Mouse (Mus musculus) left cerebral cortex, adult 18-20 months (tissue): ENCODE data around the gene Fntb. TPM values are rescaled to one million over a fixed set of nuclear protein-coding genes. Genes with fewer than 3 reads are reported as not detected.

Source experiments
- DNase-seq, 2 experiments: peaks; one replicate each; pipeline ENCODE4 v3.0.0; 2021 to 2022; ENCODE audit warnings: low spot score in 2 of 2, mixed read lengths in 1 of 2
- total RNA-seq, 2 experiments: library from RNA; stranded (reverse); gene quantifications; 2 replicates each; pipeline ENCODE4 v1.2.3; 2021

The Fntb gene
- total RNA-seq, 2 experiments from 2014 or later, result 26.9 to 28.4 TPM

DNA sequence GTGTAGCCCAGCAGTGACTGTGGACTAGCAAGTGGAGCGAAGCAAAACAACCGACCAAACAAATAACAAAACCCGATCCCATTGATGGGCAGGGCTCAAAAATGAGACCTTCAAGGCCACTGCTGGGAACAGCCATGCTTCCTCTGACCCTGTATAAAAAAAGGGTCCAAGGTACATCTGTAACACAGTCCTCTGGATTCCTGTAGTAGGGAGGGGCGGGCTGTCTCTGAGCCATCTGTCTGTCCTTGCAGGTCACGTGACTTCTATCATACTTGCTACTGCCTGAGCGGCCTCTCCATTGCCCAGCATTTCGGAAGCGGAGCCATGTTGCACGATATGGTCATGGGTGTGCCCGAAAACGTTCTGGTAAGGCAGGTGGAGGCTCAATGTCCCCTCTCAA is 150.8 kb downstream of the Fntb start:
- DNase-seq, result no peak

DNA sequence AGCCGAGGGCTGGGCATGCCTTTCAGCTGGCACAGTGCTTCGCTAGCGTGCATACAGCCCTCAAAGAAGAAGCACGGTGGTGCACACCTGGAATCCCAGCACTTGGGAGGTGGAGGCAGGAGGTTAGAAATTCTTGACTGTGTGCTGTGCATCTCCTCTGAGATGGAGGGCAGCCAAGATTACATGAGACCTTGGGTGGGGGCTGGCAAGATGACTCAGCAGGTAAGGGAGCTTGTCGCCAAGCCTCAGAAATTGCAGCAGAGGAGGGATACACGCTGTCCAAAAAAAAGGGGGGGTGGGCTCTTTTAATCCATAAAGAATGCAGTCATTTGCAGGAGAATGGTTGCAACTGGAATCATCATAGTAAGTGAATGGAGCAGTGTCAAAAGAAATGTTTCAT is 152.7 kb downstream of the Fntb start:
- DNase-seq, result no peak

DNA sequence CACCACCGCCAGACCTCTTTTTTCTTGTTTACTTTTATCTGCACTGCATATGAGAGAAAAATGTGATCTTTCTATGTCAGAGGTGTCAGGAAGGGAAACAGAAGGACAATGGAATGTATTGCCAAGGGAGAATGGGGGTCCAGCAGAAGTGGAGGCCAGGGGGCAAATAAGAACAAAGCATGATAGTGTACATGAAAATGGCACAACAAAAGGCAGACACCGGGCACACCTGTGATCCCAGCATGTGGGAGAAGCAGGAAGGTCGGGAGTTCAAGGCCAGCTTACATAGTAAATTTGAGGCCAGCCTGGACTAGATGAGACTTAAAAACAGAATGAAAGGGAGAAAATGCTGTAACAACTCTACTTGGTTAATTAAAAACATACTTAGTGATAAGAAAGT is 153.5 kb downstream of the Fntb start:
- DNase-seq, result no peak

- DNase-seq, result no peak
Measured at GRCm38 (mm10) chr12:76920398-76920797, 155.0 kb downstream of the Fntb start.

DNA sequence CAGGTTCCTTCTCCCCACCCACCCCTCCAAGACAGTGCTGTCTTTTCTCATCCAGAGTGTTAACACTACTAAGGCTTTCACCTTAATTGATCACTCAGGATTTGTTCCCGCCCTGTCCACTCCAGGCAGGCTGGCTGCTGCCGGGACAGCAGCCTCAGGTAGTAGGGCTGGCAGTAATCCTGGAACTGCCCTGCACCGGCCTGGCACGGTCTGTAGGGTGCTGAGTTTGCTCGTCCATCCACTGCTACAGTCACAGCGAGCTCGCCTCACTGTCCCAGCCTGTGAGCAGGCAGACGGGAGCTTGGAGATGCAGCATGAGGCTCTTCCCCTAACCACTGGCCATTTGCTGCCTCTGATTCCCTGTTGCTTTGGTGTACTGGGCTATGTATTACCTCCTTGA is 155.6 kb downstream of the Fntb start:
- DNase-seq, result no peak

DNA sequence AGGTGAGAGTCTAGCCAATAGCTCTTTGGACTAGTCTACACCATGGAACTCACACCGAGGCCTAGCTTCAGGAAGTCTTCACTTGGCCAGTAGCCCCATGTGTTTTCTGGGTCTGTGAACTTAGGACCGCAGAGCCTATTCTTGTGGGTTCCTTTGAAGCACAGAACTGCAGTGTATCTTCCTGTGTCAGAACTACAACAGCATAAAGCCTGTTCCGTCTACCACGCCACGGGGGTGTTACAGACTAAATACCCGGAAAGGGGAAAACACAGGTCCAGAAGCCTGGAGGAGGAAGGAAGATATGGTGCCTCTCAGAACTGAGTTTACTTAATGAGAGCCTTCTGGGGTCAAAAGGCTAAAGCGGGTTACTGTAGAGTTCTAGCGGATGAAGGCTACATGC is 157.7 kb downstream of the Fntb start:
- no peak for DNase-seq

DNA sequence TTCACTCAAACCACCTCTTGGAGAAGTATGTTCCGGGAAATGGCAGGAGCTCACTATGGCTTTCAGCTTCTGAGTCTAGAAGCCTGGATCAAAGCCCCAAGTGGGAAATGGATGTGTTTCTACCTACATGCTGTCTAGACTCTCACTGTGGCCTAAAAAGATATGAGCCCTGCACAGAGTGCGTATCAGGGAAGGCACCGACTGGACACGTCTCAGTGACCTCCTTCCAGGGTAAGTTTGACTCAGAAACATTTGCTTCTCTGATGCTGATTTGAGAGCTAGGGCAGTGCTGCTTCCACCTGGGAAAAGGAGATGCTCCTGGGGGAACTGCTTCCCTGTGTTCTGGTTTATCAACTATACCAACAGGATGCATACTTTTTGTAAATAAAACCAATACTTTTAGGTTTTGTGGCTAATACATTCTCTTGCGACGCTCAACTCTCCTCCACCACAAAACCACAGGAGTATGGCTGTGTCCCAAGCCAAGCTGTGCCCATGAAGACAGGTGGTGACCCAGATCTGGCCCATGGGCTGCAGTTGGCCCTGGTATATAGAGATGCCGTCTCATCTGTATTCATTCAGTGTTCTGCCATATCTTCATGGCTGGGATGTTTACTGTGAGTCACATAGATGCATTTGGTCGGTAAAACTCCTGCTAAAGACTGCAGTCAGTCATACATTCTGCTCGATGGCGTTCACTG is 159.7 kb downstream of the Fntb start:
- DNase-seq, result no peak

- no peak for DNase-seq
Measured at GRCm38 (mm10) chr12:76926338-76926945, 161.1 kb downstream of the Fntb start.

DNA sequence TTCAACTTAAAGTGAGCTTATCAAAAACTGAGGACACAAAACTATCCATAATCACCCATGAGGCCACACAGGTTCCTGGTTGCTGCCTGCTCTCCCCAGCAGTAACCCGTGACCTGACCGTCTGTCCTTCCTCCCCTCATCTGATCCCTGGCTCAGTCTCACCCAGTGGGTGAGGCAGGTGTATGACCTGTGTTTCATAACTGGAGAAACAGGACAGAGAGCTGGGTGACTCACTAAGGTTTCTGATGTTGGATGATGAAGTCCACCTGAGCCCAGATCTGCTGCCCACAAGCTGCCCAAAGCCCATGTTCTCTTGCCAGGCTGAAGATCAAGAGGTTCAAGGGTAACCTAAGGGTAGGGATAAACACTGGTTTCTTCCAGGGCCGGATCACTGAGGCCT is 161.6 kb downstream of the Fntb start:
- no peak for DNase-seq

DNA sequence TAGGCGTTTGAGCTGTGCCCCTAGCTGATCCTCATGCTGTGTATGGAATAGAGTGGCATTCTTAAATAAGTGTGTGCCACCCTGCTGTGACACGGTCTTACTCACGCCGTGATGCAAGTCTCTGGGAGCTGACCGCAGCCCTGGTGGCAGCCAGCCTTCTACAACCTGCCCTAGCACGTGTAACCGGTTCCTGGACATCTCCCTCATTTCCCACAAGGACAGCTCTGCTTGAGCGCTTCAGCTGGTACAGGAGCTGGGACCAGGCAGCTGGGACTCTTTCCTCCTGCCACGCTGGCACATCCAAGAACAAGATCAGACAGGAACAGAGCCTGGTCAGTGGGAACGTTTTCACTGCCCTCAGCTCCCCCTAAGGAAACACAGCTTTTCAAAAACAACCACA is 162.2 kb downstream of the Fntb start:
- DNase-seq, result no peak

GRCm38 (mm10) chr12:76930177-76930576 is 164.8 kb downstream of the Fntb start:
- no peak for DNase-seq

- DNase-seq, result no peak
Measured at GRCm38 (mm10) chr12:76931739-76932687, 166.6 kb downstream of the Fntb start.

GRCm38 (mm10) chr12:76932688-76933060 is 167.3 kb downstream of the Fntb start:
- no peak for DNase-seq

DNA sequence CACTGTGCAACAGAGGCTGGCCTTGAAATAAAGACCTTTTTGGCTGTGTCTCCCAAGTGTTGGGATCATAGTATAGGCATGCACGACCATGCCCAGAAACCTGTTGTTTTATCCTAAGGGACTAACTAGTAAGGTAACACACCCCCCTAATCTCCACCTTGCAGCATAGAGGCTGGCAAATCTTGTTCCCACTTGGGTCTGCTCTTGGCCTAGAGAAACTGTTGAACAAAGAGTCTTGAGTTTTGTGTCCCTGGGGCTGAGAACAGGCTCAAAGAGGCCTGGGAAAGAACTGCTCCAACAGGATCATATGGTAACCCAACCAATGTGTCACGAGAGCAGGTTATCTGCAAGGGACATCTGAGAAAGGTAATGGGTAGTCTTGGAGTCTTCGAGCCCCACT is 169.0 kb downstream of the Fntb start:
- DNase-seq, result no peak

DNA sequence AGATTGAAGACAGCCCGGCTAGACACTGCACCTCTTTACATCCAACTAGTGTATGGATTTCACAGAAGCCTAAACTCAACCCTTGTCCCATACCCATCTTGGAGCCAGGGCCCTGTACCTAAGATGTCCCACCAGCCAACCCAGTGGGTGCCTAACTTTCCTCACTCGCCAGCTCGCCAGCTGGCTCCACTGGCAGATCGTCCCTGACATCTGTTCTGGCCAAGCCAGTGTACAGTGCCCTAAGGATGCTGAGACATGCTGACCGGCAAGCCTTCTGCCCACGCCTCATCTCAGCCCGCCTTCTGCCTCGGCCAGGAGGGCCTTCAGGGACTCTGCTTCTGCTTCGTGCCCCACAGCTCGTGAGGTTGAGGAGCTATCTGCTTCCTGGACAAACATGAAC is 170.8 kb downstream of the Fntb start:
- no peak for DNase-seq

DNA sequence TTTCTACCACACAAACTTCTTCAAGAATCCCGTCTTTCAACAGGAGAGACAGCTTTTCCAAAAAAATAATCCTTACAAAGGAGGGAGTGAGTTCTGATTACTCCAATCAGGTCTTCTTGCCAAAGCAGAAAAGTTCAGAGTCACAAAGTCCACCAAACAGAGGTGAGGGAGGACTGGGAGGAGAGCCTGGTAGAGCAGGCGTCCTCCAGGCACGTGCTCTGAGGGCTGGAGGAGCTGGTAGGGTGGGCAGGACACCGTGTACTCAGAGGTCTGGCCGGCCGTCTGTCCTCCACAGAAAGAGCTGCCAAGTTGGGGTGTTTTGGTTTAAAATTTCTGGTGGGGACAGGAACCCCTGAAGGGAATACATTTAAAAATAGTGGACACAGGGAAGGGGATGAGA is 172.6 kb downstream of the Fntb start:
- DNase-seq, result no peak

- no peak for DNase-seq
Measured at GRCm38 (mm10) chr12:76941524-76941923, 176.1 kb downstream of the Fntb start.

DNA sequence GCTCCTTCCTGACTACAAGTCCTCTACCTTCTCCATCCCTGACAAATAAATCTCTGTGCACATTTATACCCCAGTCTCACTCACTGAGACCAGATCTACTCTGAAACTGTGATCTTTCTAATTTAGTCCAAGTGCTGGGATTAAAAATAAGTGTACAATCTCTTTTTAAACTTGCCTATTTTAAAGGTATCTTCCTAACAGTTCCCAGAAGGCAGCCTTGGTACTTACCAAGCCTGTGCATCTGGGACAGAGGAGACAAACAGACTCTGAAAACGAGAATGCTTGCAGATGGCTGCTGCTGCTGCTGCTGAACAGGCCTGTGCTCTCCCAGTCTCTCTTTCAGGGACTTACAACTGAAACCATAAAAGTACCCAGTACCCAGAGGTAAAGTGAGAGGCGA is 177.1 kb downstream of the Fntb start:
- DNase-seq, result no peak

DNA sequence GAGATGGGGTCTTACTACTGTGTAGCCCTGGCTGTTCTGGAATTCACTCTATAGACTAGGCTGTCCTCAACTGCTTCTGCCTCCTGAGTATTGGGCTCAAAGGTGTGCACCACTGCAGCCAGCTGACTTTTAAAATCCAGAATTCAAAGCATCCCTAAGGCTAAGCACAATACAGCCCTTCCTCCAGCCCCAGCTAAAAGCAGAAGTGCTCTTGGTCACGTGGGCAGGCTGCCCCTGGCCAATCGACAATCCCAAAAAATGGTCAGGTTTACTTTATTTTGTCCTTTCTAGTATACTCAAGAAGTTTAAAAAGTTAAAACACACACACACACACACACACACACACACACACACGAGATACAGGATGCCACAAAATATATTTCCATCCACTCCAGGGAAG is 177.7 kb downstream of the Fntb start:
- DNase-seq, result no peak

- DNase-seq, result no peak
Measured at GRCm38 (mm10) chr12:76943466-76943865, 178.1 kb downstream of the Fntb start.

GRCm38 (mm10) chr12:76947487-76947886 is 182.1 kb downstream of the Fntb start:
- DNase-seq, result no peak

DNA sequence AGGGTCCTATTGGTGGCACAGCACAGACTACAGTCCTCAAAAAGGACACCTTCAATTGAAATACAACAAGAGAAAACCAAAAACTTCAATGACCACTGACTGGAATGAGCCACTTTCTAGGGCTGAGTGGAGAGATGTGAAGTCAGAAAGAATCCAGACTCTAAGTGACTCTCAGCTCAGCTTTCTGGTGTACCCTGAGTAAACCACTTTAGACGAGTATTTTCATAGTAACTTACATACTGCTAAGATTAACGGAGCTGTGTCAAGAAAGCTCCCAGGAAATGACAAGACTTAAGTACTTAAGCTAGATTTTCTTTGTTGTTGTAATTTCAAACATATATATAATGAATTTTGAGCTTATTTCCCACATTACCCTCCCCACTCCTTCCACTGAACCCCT is 182.8 kb downstream of the Fntb start:
- DNase-seq, result no peak
